Comparison of ENCODE assay signal across 8 mouse cellular contexts in the genomic region with DNA sequence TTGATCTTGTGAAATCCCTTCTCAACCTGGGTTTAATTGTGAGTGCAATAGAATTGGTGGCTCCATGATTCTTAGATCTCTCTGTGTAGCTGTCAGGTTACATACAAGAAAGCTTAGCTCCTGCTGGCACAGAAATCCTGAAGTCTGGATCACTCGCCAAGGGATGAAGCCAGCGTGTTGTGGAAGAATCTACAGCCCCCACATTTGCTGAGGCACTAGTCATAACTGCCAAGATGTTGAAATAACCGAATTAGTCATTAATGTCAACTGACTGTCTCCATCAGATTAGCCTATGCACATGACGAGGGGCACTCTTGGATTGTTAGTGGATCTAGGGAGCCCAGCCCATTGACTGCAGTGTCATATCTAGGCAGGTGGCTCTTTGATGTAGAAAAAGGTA.
DNase-seq lines count a peak whose midpoint lies in the region.
"Had no signal": no experiment of that assay in that cellular context is flagged by ENCODE, and none has a peak within 500 bp of the region (broad histone marks: within the 10 kb centered on the region; RNA-seq: fewer than 3 reads in every experiment).

No protein-coding gene starts in this region.

- DNase-seq in gastrocnemius, postnatal 25 days, result peak; percentile 37
- no peak for DNase-seq in gastrocnemius, postnatal 10 days
- DNase-seq in urinary bladder, postnatal 14 days (ENCODE audit: low spot score), result peak; percentile 26
- no peak for DNase-seq in urinary bladder, adult 2 months (ENCODE audit: low spot score)
- peak; percentile 14 for DNase-seq in fat pad, adult 2 months (ENCODE audit: extremely low read depth, low read depth, low spot score)
- DNase-seq in neural tube, embryonic 10.5 days (ENCODE audit: extremely low spot score, low spot score), result no peak
- DNase-seq in cerebellum, postnatal 4 days (ENCODE audit: low spot score in 2 of 2), result no peak
- DNase-seq: kidney, adult 2 months had no signal

Comparison
In these comparisons a context has a peak if more than half of its experiments do, and no peak if none do; other contexts are left out.
1. DNase-seq: peak in gastrocnemius, postnatal 25 days (single experiment), urinary bladder, postnatal 14 days (single experiment) and fat pad, adult 2 months (single experiment); none in gastrocnemius, postnatal 10 days (single experiment), urinary bladder, adult 2 months (single experiment), neural tube, embryonic 10.5 days (single experiment) and cerebellum, postnatal 4 days (0 of 2).